Mouse (Mus musculus) liver, embryonic 14.5 days (tissue): ENCODE measurements around the gene Tsc22d2.

Experiments used
- CTCF ChIP-seq: IDR thresholded peaks from 2 replicates; pipeline ENCODE4 v1.5.1; 2016; ENCODE audit warnings: antibody characterized with exemption, low read depth, control low read depth
- EP300 ChIP-seq: IDR thresholded peaks from 2 replicates; pipeline ENCODE4 v1.6.1; 2016; ENCODE audit warnings: antibody characterized with exemption, low read depth

DNA sequence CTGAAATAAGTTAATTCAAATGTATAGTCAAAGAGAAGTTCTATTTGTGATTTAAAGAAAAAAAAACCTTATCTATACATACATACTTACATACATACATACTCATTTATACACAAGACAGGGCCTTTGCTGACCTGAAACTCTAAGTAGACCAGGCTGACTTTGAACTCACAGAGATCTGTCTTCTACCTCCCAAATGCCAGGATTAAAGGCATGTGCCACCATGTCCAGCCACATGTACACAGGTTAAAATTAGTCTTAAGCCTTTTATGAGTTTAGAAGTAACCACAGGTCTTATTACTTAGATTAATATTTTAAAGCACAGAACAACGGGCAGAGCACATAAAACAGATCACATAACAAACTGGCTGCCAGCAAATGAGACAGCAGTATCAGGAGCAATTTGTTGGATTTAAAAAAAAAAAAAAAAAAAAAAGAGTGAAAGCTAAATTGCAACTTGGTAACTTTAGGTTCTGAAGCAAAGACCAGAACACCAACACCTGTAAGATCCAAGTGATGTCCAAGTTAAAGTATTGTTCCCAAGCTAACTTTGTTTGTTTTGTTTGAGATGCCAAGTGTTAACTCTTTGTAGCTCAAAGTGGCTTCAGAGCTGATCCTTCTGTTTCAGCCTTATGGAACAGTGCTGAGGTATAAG, 101.6 kb downstream of the Tsc22d2 start:
- no peak for TF ChIP-seq CTCF
- TF ChIP-seq EP300 = no peak
